Mouse (Mus musculus) neural tube, embryonic 15.5 days (tissue): ENCODE measurements around the gene Sec14l1. TPM values are rescaled to one million over a fixed set of nuclear protein-coding genes. Genes with fewer than 3 reads are reported as not detected.

ENCODE experiments used
- ATAC-seq: fragments of 200-750 bp; cut with Nextera tagmentation; 2 replicates; pipeline ENCODE4 v1.8.0; 2017; ENCODE audit warnings: mild to moderate bottlenecking, moderate TSS enrichment, moderate library complexity; ENCODE audit not compliant: low FRiP score
- H3K27ac ChIP-seq: fragments of 300-500 bp; sonication (generic); replicated peaks from 2 replicates; pipeline ENCODE4 v1.5.1; 2015; ENCODE audit warnings: mild to moderate bottlenecking, inconsistent platforms
- H3K27me3 ChIP-seq: fragments of 300-500 bp; sonication (generic); replicated peaks from 2 replicates; pipeline ENCODE4 v1.6.1; 2015; ENCODE audit warnings: inconsistent platforms
- H3K36me3 ChIP-seq: fragments of 300-500 bp; sonication (generic); 2 replicates; pipeline ENCODE4 v1.6.1; 2015; ENCODE audit warnings: inconsistent platforms
- H3K4me1 ChIP-seq: fragments of 300-500 bp; sonication (generic); 2 replicates; pipeline ENCODE4 v1.6.1; 2015; ENCODE audit warnings: inconsistent platforms
- H3K4me2 ChIP-seq: fragments of 300-500 bp; sonication (generic); 2 replicates; pipeline ENCODE4 v1.6.1; 2015; ENCODE audit warnings: inconsistent platforms, mild to moderate bottlenecking, moderate library complexity
- H3K4me3 ChIP-seq: fragments of 300-500 bp; sonication (generic); replicated peaks from 2 replicates; pipeline ENCODE4 v1.5.1; 2015; ENCODE audit warnings: mild to moderate bottlenecking, inconsistent platforms
- H3K9ac ChIP-seq: fragments of 300-500 bp; sonication (generic); replicated peaks from 2 replicates; pipeline ENCODE4 v1.6.1; 2015; ENCODE audit warnings: mild to moderate bottlenecking, inconsistent platforms
- H3K9me3 ChIP-seq: fragments of 300-500 bp; sonication (generic); replicated peaks from 2 replicates; pipeline ENCODE4 v1.6.1; 2016; ENCODE audit warnings: inconsistent platforms
- WGBS: fragments of 180-500 bp; shearing (Covaris S2); methylation state at CpG from one replicate; pipeline ENCODE4 v1.1.7; 2015; ENCODE audit warnings: mixed read lengths; 5-methylcytosine and 5-hydroxymethylcytosine counted together
- polyA plus RNA-seq: library from polyadenylated mRNA; unstranded; fragments of >200 nt; fragmentation: Nextera tagmentation; extraction: Ambion mirVana; gene quantifications from 2 replicates; pipeline ENCODE4 v1.2.1, GENCODE M21; 2015

Gene Sec14l1
- polyA plus RNA-seq, 1 experiment from 2014 or later, result 52.0 TPM

DNA sequence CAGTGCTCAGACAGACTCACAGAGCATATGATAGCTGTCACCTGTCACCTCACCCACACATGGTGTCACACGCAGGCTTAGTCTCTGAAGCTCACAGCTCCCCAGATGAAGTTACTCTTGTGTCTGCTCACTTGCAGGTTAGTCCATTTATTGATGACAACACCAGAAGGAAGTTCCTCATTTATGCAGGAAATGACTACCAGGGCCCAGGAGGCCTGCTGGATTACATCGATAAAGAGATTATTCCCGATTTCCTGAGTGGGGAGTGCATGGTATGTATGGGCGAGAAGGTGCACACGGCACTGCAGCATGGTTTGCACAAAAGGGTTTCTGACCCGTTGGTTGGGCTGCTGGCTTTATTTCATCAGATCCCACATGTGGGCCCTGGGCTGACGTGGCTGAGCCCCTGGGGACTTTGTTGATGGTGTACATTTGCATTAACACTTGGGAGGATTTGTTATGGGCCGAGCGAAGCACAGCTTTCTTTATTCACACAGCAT is 35.5 kb downstream of the Sec14l1 start:
- Histone ChIP-seq H3K9ac (no peak overlapping the region), H3K36me3 (peaks cover 87% of the 10 kb centered on the region), H3K4me3 (no peak overlapping the region), H3K9me3 (no peaks in the 10 kb centered on the region), H3K27ac (no peak overlapping the region), H3K4me1 (peaks cover 8% of the 10 kb centered on the region; the same call in 1 of the 2 replicates), H3K4me2 (no peak overlapping the region), H3K27me3 (no peaks in the 10 kb centered on the region)
- 62% methylated on average over 9 of the region's 9 CpGs for WGBS
- ATAC-seq, result no peak

DNA sequence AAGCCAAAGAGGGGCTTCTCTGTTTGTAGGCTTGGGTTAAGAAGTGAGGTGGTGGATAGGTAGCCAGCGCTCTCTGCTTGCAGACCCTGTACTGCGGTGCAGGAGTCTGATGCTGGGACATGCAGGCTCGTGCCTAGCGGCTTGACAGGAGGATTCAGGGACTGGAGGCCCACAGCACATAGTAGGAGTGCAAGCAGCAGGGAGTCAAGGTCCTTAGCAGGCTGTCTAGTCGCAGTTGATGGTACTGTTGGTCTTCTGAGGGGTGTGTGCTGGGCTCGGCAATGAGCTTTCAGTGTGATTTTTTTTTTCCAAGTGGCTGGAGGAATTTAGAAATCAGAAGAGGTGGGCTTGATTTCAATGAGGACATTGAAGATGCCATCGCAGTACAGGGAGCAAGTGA is 36.5 kb downstream of the Sec14l1 start:
- no peak overlapping the region for H3K4me3 ChIP-seq
- no peak overlapping the region for H3K9ac ChIP-seq
- no peaks in the 10 kb centered on the region for H3K9me3 ChIP-seq
- WGBS, result 93% methylated on average over 7 of the region's 7 CpGs
- H3K27ac ChIP-seq, result no peak overlapping the region
- peaks cover 87% of the 10 kb centered on the region for H3K36me3 ChIP-seq
- H3K4me2 ChIP-seq, result no peak overlapping the region
- no peak for ATAC-seq
- peaks cover 17% of the 10 kb centered on the region for H3K4me1 ChIP-seq
- H3K27me3 ChIP-seq, result no peaks in the 10 kb centered on the region

GRCm38 (mm10) chr11:117152541-117152940 is 37.6 kb downstream of the Sec14l1 start:
- WGBS, result 83% methylated on average over 6 of the region's 6 CpGs
- no peak for ATAC-seq
- H3K27ac ChIP-seq, result no peak overlapping the region
- no peaks in the 10 kb centered on the region for H3K9me3 ChIP-seq
- H3K4me1 ChIP-seq, result peaks cover 17% of the 10 kb centered on the region
- H3K9ac ChIP-seq, result no peak overlapping the region
- H3K4me3 ChIP-seq, result no peak overlapping the region
- H3K27me3 ChIP-seq, result no peaks in the 10 kb centered on the region
- H3K4me2 ChIP-seq, result no peak overlapping the region
- peaks cover 86% of the 10 kb centered on the region for H3K36me3 ChIP-seq

- 63% methylated on average over 9 of the region's 9 CpGs for WGBS
- H3K4me3 ChIP-seq, result no peak overlapping the region
- H3K27me3 ChIP-seq, result no peaks in the 10 kb centered on the region
- no peaks in the 10 kb centered on the region for H3K9me3 ChIP-seq
- peaks cover 84% of the 10 kb centered on the region for H3K36me3 ChIP-seq
- no peak for ATAC-seq
- H3K9ac ChIP-seq, result no peak overlapping the region
- H3K4me1 ChIP-seq, result peaks cover 24% of the 10 kb centered on the region
- no peak overlapping the region for H3K27ac ChIP-seq
- no peak overlapping the region for H3K4me2 ChIP-seq
Observed at GRCm38 (mm10) chr11:117153553-117153952, 38.6 kb downstream of the Sec14l1 start.

GRCm38 (mm10) chr11:117154088-117154815 is 39.3 kb downstream of the Sec14l1 start:
- Histone ChIP-seq H3K27ac (no peak overlapping the region), H3K4me1 (peaks cover 27% of the 10 kb centered on the region), H3K4me3 (no peak overlapping the region), H3K27me3 (no peaks in the 10 kb centered on the region), H3K36me3 (peaks cover 84% of the 10 kb centered on the region), H3K4me2 (no peak overlapping the region), H3K9ac (no peak overlapping the region), H3K9me3 (no peaks in the 10 kb centered on the region)
- ATAC-seq, result no peak
- WGBS, result 35% methylated on average over 6 of the region's 7 CpGs

DNA sequence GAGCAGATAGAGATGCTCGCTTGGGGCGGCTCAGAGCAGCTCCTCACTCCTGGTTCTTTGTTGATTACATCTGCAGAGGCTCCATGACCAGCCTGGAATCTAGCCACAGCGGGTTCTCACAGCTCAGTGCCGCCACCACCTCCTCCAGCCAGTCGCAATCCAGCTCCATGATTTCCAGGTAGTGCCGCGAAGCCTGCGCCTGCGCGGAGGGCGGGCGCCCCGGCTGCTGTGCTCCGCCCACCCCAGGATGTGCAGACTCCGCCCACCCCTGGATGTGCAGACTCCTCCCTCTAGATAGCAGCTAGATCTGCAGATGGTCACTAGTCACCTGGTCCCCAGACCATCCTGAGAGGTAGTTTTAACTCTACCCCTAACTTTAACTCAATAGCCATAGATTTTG is 41.8 kb downstream of the Sec14l1 start:
- no peak for ATAC-seq
- Histone ChIP-seq H3K27me3 (no peaks in the 10 kb centered on the region), H3K4me2 (no peak overlapping the region), H3K4me1 (peaks cover 27% of the 10 kb centered on the region), H3K36me3 (peaks cover 71% of the 10 kb centered on the region), H3K9me3 (no peaks in the 10 kb centered on the region), H3K9ac (no peak overlapping the region), H3K4me3 (no peak overlapping the region), H3K27ac (no peak overlapping the region)
- 17% methylated on average over 15 of the region's 15 CpGs for WGBS

DNA sequence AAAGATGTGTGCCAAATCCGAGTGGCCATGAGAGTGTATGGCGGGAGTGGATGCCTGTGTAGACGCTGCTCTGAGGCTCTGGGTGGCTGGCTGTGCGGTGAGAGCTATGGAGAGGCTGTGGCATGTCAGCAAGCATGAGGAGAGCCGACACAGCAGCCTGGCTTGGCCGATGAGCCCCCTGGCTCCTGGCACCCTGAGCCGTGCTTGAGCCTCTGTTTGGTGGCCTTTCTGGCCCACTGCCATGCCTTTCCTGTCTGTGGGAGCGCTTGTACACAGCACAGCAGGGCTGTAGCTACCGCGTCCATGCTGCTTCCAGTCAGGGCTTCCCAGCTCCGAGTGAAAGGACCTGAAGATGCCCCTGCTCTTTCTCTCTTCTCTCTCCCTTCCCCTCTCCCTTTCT is 43.4 kb downstream of the Sec14l1 start:
- Histone ChIP-seq H3K4me2 (no peak overlapping the region), H3K27me3 (no peaks in the 10 kb centered on the region), H3K9ac (no peak overlapping the region), H3K4me1 (peaks cover 27% of the 10 kb centered on the region), H3K27ac (0 out of 2 replicates have a peak overlapping the region, but pooled peaks have one; percentile 2), H3K36me3 (peaks cover 62% of the 10 kb centered on the region), H3K4me3 (no peak overlapping the region), H3K9me3 (no peaks in the 10 kb centered on the region)
- WGBS, result 74% methylated on average over 11 of the region's 11 CpGs
- ATAC-seq, result no peak

- no peak overlapping the region for H3K9ac ChIP-seq
- no peak overlapping the region for H3K27ac ChIP-seq
- no peak overlapping the region for H3K4me2 ChIP-seq
- H3K9me3 ChIP-seq, result no peaks in the 10 kb centered on the region
- ATAC-seq, result no peak
- no peak overlapping the region for H3K4me3 ChIP-seq
- H3K36me3 ChIP-seq, result peaks cover 54% of the 10 kb centered on the region
- H3K4me1 ChIP-seq, result peaks cover 23% of the 10 kb centered on the region
- 90% methylated on average over 13 of the region's 13 CpGs for WGBS
- no peaks in the 10 kb centered on the region for H3K27me3 ChIP-seq
Observed at GRCm38 (mm10) chr11:117159257-117159945, 44.4 kb downstream of the Sec14l1 start.

GRCm38 (mm10) chr11:117159946-117160307 is 45.0 kb downstream of the Sec14l1 start:
- Histone ChIP-seq H3K4me1 (peaks cover 23% of the 10 kb centered on the region), H3K9me3 (no peaks in the 10 kb centered on the region), H3K9ac (no peak overlapping the region), H3K27me3 (no peaks in the 10 kb centered on the region), H3K4me3 (no peak overlapping the region), H3K4me2 (no peak overlapping the region), H3K36me3 (peaks cover 50% of the 10 kb centered on the region), H3K27ac (no peak overlapping the region)
- ATAC-seq, result no peak
- 89% methylated on average over 5 of the region's 5 CpGs for WGBS

- no peak for ATAC-seq
- no peaks in the 10 kb centered on the region for H3K9me3 ChIP-seq
- H3K9ac ChIP-seq, result no peak overlapping the region
- peaks cover 16% of the 10 kb centered on the region for H3K4me1 ChIP-seq
- H3K36me3 ChIP-seq, result peaks cover 42% of the 10 kb centered on the region
- H3K4me3 ChIP-seq, result no peak overlapping the region
- H3K27me3 ChIP-seq, result no peaks in the 10 kb centered on the region
- WGBS, result 93% methylated on average over 12 of the region's 12 CpGs
- H3K27ac ChIP-seq, result no peak overlapping the region
- no peak overlapping the region for H3K4me2 ChIP-seq
Observed at GRCm38 (mm10) chr11:117160791-117161190, 45.8 kb downstream of the Sec14l1 start.

DNA sequence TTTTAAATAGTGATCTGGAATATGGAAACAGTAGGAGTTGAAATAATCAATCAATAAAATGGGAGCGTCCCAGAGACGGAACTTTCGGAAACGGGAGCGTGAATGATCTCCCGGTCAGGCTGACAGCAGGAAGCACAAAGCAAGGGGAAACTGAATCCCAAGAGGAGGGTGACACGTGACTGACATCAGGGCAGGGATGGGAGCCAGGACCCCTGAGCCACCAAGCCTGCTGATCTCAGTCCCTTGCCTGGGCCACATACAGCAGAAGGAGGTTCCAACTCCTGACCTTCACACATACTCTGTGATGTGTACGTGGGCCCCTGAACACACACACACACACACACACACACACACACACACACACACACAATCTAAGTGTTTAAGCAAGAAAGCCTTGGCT is 46.6 kb downstream of the Sec14l1 start:
- no peak for ATAC-seq

DNA sequence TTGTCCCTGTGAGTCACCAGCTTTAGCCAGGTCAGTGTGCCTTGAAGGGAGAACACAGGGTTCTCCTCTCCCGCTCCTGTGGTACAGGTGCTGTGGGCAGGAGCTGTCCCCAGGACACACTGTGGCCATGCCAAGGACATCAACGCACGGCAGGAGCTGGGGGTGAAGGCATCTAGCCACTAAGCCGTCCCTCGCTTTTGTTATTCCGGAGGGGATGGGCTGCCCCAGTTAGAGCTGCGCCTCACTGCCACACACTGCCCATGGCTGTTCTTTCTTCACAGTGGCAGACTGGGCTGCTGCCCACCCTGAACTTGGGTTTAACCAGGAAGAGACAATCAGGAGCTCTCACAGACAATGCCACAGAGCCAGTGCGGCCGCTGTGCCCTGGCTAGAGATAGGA is 48.1 kb downstream of the Sec14l1 start:
- Histone ChIP-seq H3K4me3 (no peak overlapping the region), H3K36me3 (peaks cover 21% of the 10 kb centered on the region), H3K27ac (no peak overlapping the region), H3K4me2 (no peak overlapping the region), H3K9ac (no peak overlapping the region), H3K4me1 (peaks cover 8% of the 10 kb centered on the region; the same call in 1 of the 2 replicates), H3K9me3 (no peaks in the 10 kb centered on the region), H3K27me3 (no peaks in the 10 kb centered on the region)
- ATAC-seq, result no peak
- 82% methylated on average over 9 of the region's 9 CpGs for WGBS

More for the DNA sequence above, 46.6 kb downstream of the Sec14l1 start:
- H3K4me1 ChIP-seq, result peaks cover 10% of the 10 kb centered on the region; the same call in 1 of the 2 replicates
- no peaks in the 10 kb centered on the region for H3K9me3 ChIP-seq
- H3K36me3 ChIP-seq, result peaks cover 36% of the 10 kb centered on the region
- H3K9ac ChIP-seq, result no peak overlapping the region
- WGBS, result 73% methylated on average over 8 of the region's 8 CpGs
- H3K4me3 ChIP-seq, result no peak overlapping the region
- H3K27me3 ChIP-seq, result no peaks in the 10 kb centered on the region
- H3K27ac ChIP-seq, result no peak overlapping the region
- no peak overlapping the region for H3K4me2 ChIP-seq
